Mouse (Mus musculus) neural tube, embryonic 10.5 days (tissue): ENCODE data around the gene Ptpn7.
"Not testable (repeated sequence)": the region's sequence is repeated elsewhere in the genome, so short reads cannot be mapped to it uniquely, and the experiment has no call there.

Experiments
- DNase-seq: peaks from one replicate; pipeline ENCODE4 v3.0.0-alpha.2; 2017; ENCODE audit warnings: low spot score; ENCODE audit errors: extremely low spot score

Gene Ptpn7

DNA sequence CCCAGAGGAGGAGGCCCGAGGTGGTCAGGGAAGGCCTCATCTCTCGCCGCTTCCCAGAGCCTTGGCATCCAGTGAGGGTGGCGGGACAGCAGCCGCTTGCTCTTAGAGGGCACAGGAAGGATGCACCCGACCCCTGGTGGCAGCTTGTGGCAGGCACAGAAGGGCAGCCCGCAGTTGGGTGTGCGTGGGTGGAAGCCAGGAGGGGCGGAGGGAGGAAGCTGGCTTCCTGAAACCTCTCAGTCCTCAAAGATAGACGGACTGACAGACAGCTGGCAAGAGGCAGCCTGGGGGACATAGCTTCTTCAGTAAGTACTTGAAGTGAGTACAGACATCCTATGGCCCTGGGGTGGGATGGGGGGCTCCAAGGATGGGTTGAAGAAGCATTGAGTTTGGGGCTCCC, at the start of gene Ptpn7:
Gene Ptpn7 (plus strand): TSS at position 228 of the 400 bp plus-strand sequence.
- DNase-seq = no peak

DNA sequence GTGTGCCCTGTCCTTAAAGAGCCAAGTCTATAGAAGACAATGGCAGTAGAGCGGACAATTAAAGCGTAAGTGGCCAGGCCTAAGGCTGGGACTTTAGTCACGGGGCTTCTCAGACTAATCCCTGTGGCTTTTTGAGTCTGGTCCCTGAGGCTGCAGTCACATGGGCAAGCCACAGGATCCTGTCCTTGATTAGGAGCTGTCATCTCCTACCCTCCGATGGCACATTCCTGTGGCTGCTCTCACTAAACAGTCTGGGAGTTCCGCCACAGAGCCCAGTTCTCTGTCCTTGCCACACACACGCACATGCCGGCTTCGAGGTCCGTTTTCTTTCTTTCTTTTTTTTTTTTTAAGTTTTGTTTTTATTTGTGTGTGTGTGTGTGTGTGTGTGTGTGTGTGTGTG, 49.0 kb upstream of the Ptpn7 start:
- DNase-seq = no peak

DNA sequence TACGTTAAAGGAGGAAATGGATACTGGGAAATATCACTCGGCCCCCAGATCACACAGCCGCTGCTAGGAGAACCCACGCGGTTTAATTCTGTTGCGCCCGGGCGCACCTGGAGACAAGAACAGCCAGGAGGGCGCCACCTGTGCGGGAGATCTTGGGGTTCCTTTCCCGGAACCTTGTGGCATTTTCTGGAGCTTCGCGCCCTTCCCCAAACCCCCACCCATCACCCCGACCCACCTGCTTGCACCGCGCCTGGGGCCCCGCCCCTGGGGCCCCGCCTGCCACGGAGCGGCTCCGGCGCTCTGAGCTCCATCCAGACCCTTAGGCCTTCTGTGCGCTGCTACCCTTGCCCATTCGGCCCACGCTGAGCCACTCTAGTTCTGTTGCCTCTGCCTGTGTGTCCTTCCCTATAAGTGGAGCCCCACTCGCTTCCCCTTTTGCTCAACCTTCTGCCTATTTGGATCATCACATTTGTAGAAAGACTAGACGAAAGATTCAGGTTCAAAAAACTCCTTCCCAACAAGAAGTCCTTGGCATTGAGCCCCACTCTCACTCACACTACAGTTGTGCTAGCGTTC, 47.1 kb upstream of the Ptpn7 start:
- DNase-seq = no peak

DNA sequence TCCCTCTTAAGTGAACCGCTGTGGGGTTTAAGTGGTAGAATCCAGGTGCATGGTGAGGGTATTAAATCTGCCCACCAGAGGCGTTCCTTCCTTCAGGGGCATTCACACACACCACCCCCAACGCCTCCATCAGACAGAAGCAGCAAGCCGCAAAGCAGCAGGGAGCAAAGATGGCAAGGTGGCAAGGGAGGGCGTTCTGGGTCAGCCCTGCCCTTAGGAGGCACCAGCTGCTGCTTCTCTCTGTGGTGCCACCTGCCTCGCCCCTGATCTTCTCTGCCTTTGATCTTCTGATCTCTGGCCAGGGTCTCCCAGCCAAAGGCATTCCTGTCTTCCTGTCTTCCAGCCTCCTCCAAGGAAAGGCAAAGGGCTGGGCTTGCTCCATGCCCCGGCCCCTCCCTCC, 46.5 kb upstream of the Ptpn7 start:
- no peak for DNase-seq

DNA sequence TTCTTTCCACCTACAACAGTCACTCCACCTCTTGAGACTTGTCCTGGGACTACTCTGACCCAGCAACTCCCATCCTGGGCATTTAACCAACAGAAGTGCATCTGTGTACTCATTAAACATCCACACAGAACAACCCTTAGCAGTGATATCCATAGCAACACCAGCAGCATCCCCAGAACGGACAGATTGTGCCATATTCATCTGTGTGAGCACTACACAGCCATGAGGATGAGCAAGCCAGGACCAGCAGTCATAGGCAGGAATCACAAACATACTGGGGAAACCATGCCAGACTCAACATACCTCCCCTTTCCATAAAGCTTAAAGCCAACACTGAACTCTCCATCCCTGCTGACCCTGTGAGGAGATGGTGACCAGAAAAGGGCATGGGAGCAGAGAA, 45.1 kb upstream of the Ptpn7 start:
- DNase-seq = no peak

DNA sequence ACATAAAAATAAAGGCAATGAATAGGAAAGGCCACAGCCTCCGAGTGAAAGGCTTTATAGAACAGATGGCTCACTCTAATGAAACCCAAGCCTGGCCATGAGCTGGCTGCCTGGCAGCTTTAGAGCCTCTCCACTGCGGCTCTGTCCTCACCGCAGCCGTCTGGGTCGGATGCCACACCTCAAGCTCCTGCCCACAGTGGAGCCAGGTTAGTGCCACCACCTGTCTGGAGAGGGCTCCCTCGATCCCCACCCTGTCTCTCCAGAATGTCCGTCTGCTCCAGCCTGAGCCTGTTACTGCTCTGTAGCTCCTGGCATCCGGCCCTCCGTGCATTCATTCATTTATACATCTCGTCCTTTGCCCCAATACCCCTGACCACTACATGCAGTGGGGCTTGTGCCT, 42.9 kb upstream of the Ptpn7 start:
- DNase-seq = no peak

DNA sequence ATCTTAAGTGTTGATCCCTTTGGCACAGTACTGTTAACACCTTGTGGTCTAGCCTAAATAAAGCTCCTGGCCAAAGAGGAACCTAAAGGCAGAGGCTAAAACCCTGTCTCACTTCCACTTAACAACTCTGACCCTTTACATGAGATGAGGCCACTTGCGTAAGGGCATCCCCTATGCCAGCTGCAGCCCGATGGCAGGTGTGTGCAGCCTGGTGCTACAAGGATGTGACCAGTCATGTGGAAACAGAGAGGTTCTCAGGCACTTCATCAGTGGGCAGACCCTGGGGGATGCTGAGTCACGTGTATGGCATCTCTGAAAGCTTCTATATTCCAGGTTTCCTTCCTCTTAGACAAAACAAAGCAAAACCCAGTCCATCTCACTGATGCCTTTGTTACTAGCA, 41.6 kb upstream of the Ptpn7 start:
- DNase-seq = no peak

DNA sequence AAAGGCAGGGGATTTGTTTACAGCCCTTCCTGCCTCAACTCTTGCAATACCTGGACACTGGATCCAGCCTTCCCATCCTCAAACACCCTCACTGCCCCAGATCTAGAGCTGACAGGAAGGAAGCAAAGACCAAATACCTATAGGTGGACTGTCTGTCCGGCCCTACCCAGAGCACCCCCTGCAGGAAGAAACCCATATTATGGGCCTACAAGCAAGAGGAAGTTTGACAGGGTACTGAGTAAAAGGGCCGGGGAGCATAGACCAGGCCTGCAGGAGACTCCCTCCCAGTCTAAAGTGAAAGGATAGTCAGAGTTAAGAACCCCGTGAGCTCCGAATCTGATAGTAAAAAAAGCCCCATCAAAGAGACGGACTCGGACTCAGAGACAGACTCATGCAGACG, 37.8 kb upstream of the Ptpn7 start:
- DNase-seq = no peak

DNA sequence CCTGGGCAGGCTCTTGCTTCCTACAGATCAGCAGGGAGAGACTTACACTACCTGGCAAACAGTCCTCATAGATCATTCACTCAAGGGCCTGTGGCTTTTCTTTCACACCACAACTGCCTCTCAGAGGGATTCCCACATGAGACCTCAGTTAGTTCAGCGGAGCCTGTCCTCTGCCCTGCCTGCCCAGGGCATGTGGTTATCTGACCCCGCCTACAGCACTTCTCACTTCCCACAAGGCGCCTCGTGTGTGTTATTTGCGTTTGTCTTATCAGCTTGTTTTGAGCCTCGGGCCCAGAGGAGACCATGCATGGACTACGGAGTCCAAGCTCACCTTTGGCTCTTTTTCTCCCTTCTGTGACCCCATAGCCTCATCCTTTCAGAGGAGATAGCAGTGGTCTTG, 37.3 kb upstream of the Ptpn7 start:
- no peak for DNase-seq

DNA sequence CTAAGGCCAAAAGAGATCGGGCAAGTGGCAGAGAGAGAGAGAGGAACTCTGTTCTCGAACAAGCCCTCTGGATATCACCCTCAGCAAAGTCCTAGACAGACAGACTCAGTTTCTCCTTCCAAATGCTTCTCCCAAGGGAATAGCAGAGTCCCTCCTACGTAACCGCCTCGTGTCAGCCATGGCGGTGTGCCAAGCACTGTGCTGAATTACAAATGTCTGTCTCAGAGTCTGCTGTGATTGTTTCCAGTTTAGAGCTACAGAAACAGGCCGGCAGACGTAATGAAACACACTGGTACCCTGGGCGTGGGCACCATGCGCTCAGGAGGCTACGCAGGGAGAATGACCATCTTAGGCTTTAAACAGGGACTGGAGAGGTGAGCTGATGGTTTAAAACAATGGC, 36.2 kb upstream of the Ptpn7 start:
- DNase-seq = no peak

DNA sequence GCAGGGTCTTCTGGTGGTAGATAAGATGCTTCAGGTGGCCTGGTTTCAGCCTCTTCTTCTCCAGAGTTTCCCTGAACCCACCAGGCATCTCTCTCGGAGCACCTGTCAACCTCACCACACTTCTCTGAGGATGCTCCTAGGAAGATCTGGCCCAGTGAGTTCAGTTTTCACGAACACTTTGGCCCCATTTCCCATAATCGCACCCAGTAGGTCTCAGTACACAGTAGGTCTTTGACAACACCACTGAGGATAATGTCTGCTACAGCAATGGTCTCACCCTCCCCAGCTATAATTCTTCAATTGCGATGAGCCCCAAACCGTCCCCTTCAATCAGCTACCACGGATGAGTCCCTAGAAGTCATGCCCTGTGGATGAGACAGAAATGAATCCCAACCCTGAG, 35.1 kb upstream of the Ptpn7 start:
- no peak for DNase-seq

DNA sequence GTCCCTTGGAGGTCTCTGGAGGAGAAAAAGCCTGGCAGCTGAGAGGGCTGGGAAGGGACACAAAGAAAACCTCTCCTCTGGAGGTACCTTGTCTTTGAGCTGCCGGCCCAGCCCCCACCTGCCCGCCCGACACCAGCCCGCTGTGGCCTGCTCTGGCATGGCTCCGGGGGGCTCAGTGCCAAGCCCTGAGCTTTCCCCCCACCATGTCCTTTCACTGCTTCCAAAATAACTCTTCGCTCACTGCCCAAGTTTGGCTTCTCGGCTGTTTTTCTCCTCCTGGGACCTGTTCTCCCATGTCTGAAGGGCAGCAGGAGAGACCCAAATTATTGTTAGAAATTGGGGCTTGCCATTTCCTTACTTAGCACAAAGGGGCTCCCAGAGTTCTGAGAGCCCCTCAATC, 34.1 kb upstream of the Ptpn7 start:
- DNase-seq = no peak

DNA sequence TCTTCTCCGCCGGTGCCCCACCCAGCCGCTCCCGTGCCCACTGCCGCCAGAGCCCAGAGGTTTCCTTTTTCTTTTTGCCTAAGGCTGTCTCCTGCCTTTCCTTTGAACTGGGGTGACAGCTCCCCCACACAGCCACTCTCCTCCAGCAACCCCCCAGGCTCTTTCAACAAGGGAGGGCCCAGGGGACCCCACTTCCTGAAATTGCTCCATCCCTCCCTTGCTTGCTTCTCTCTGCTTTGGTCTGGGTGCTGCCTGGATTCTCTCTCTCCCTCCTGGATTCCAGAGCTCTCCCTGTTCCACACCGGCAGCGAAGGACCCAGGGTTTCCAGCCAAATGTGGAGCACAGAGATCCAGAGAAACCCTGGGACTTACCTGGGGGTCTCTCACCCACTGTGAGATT, 32.1 kb upstream of the Ptpn7 start:
- no peak for DNase-seq

DNA sequence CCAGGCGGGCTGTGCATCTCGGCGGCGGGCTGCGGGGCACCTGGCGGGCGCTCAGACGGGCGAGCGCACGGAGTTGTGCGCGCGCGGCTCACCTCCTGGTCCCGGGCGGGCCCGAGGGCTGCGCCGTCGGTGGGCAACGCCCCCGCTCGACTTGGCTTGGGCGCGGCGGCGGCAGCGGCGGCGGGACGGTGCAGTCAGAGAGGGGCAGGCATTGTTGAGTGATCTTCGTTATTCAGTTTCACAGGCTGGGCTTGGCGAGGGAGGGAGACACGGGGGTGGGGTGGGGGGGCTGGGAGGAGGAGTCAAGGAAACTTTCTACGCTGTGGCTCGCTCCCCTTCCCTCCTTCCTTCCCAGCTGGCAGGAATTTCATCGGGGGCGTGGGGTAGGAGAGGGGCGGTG, 27.4 kb upstream of the Ptpn7 start, which contains the start of gene Lgr6:
Gene Lgr6 (minus strand): TSS at position 153 of the 400 bp plus-strand sequence.
- peak; percentile 40 for DNase-seq

DNA sequence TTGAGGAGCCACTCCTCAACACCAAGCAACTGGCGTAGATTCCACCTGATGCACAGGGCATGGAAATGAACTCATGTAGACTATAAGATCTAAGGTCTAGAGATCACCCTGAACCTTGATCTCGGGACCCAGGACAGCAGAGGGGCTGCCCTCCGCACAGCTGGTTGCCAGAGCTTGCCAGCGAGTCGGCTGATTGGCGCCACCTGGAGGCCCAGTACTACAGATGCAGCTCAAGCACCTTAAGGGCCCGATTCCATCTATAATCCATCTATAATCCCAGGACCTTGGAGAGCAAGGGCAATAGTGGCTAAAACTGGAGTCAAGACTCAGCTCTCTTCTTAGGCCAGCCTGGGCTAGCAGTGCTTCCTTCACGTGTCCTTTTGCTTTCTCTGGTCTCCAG, 26.5 kb upstream of the Ptpn7 start:
- DNase-seq = peak; percentile 72

DNA sequence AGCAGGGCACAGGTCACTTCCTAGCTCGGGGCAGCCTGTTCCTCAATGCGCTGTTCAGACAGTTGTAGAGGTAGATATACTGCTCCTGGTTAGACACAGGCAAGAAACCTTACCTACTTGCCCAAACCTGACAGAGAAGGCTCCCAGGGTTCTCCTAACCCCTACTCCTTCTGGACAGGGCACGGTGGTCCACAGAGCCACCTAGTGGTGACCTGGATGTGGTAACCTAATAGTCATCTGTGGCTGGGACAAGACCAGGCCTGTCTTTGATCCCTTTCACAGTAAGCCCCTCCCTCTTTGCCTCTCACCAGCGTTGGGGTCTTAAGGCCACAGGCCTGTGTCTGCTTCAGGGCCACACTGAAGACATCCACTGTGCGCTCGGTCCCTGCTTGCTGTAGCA, 23.9 kb upstream of the Ptpn7 start:
- DNase-seq = peak; percentile 49

DNA sequence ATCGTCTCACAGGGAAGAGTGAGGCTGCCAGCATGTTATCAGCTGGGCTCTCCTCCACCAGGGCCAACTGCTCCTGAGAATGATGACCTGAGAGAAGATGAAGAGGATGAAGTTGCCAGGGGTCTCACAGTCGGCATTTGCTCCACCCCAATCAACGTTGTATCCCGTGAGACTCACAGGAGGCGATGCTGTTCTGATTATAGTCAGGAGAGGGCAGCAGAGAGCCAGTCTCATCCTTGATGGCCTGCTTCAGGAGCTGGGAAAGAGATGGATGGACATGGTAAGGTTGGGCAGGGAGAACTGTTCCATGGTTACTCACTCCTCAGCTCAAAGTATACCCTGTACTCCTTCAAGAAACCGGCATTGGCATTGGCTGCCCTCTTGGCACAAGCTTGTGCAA, 22.4 kb upstream of the Ptpn7 start:
- DNase-seq = peak; percentile 87

DNA sequence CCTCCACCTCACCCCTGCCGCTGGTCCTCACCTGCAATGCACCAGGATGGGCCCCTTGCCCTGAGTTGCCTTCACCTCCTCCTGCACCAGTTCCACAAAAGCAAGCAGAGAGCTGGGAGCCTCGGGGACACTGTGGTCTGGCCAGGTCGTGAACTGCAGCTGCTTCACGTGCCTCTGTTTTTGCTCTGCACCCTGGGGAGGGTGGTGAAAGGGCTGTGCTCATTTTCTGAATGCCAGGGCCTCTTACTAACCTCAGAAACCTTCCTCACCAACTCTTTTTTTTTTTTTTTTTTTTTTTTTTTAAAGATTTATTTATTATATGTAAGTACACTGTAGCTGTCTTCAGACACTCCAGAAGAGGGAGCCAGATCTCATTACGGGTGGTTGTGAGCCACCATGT, 21.2 kb upstream of the Ptpn7 start:
- DNase-seq = not testable (repeated sequence)

DNA sequence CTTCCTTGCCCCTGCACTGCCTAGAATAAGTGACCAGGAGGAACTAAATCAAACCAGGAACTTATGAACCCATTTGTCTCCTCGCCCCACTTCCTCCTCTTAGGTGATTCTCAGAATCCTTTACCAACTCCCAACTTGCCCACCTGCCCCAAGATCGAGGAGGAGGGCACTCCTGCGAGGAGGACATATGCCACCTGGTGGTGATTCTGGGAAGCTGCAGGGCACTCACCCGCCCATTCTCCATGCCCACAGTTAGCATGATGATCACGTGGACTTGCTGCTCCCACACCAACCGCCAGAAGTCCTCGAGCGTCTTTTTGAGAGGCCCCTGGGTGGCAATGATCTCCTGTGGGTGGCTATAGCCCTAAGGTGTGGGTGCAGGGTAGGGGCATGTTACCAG, 19.8 kb upstream of the Ptpn7 start:
- peak; percentile 67 for DNase-seq

DNA sequence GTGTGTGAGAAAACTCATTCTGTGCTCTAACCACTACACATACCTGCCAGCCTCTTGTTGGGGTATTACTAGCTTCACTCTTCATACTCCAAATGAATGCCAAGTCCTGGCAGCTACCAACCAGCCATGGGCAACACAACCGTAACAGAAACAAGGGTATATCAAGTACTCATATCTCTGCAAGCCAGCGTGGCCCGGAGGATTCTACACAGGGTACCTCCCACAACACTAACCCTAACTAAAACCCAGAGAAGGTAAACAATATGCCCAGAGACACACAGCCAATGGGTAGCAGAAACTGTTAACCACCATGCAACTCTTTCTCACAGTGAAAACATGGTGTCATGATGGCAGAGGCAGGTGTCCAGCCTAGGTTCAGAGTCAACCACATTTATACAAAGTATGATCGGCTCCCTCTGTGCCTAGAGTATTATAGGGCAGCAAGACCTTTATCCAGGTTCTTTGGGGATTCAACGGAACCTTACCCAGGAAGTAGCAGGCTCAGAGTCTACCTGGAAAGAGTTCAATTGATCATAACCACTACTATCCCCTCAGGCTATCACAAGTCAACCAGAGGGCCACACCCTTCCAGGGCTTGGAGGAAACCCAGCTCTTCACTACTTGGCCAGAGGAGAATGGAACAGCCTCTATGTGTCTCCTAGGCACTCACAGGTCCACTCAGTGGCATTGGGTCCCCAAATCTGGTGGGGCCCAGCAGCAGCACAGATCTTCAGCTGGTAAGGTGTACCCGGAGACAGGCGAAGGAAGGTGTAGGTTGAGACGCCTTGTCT, 7.7 kb upstream of the Ptpn7 start:
- DNase-seq = no peak

DNA sequence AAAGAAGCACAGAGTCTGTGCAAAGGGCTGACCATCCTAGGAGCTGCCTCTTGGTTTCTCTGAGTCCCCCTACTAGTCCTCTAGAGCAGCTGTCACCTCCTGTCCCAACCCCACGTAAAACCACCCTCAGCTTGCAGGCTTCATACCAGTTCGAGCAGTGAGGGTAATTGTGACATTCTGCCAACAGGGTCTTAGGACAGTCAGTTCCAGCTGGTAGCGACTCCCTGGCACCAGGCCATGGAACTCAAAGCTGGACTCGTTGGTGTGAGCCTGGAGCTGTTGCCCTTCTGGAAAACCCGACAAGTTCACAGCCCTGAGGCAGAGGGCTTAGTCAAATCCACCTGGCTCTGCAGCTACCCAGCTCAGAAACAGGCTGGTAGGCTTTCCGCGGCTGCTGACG, 6.5 kb upstream of the Ptpn7 start:
- DNase-seq = no peak

DNA sequence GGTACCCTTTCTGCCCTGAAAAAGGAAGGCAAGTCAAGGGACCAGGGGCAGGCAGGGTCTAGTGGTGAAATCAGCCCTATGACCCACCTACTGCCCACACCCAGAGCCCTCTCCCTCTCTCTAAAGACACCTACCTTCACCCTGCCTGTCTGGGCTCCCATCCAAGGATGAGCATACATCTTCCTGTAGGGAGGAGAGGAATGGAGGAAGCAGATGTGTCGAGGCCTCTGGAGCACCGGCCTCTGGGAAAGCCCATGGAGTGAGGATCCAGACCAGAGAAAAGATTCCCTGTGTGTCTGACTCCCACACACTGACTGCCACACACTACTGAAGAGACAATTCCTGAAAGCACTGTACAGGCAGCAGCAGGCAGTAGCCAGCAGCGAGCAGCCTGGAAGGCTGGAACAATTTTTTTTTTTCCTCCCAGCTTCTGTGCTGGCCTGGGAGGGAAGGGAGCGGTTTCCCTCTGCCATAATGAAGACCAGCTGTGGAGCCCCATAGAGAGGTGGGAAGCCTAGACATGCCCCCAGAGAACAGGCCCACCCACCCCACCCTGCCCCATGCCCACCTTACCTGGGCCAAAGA, 6.0 kb upstream of the Ptpn7 start:
- DNase-seq = no peak

DNA sequence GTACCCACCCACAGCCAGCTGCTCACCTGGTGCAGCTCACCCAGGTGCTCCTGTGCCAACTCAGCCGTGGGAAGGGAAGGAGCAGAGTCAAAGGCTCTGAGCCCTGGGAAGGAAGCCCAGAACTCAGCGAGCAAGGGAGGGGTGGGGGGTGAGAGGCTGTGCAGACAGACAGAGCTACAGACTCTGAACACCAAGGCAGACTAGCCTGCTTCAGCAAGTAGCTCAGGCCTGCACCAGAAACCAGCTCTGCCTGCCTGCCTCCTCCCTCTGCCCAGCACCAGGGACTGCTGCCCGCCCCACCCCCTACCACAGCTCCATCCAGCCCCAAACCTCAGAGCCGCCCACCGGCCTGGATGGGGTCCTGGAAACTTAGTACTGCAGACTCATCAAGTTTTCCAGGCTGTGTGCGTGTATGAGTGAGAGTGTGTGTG, 4.5 kb upstream of the Ptpn7 start:
- DNase-seq = no peak
